In the genomic region with DNA sequence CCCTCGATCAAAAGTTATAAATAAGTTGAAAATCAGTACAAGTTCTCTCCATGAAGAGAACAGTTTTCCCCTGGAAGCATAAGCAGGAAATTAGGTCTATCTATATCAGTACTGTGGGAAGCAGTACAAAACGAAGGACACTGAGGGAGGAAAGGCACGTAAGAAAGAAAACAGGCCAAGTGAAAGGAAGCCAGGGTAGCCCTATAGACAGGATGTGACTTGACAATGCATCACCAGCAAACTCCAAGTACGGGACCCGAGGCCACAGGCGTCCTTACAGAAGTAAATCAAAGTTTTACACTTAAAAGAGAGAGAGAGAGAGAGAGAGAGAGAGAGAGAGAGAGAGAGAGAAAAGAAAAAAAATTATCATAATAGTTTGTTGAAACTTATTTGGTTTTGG, we compare ENCODE assay signal across 10 mouse cellular contexts. TPM values are rescaled to one million over a fixed set of nuclear protein-coding genes. Genes with fewer than 3 reads are reported as not detected.
DNase-seq lines count a peak whose midpoint lies in the region; ATAC-seq and TF ChIP-seq lines count a peak whose summit lies in the region.
"Had no signal": no experiment of that assay in that cellular context is flagged by ENCODE, and none has a peak within 500 bp of the region (broad histone marks: within the 10 kb centered on the region; RNA-seq: fewer than 3 reads in every experiment).

No protein-coding gene starts in this region.

- no peak for DNase-seq in forebrain, embryonic 14.5 days (ENCODE audit: low spot score)
- DNase-seq in lung, postnatal 0 days (ENCODE audit: low spot score): no peak
- no peak for DNase-seq in lung, adult 2 months
- DNase-seq in hindbrain, embryonic 14.5 days (ENCODE audit: low spot score): no peak
- peak; percentile 25 for DNase-seq in retina, postnatal 1 day
- no peak for DNase-seq in left cerebral cortex, adult 8-10 months (ENCODE audit: low spot score in 2 of 2)
- DNase-seq in gastrocnemius, postnatal 10 days: no peak
- DNase-seq: adrenal gland, postnatal 25 days; gastrocnemius, postnatal 14 days had no signal

- peak overlapping the region; percentile 100; the same call in 1 of the 2 replicates for H3K4me2 ChIP-seq in forebrain, embryonic 14.5 days (ENCODE audit: low read length)
- no peak overlapping the region; the same call in 1 of the 2 replicates for H3K4me2 ChIP-seq in forebrain, embryonic 15.5 days (replicated peaks)
- peak overlapping the region; percentile 99 for H3K4me2 ChIP-seq in lung, postnatal 0 days (replicated peaks; ENCODE audit: low read depth, low read length)
- peak overlapping the region; percentile 99 for H3K4me2 ChIP-seq in hindbrain, embryonic 14.5 days (replicated peaks)

- no peaks in the 10 kb centered on the region for H3K27me3 ChIP-seq in forebrain, embryonic 14.5 days (replicated peaks; ENCODE audit: control insufficient read depth, insufficient read depth, low read length)
- H3K27me3 ChIP-seq in forebrain, embryonic 15.5 days: no peaks in the 10 kb centered on the region
- no peaks in the 10 kb centered on the region for H3K27me3 ChIP-seq in lung, postnatal 0 days (replicated peaks; ENCODE audit: insufficient read depth, low read length)
- H3K27me3 ChIP-seq in hindbrain, embryonic 14.5 days (ENCODE audit: control insufficient read depth, insufficient read depth, low read length): peaks cover 16% of the 10 kb centered on the region; the same call in 1 of the 2 replicates

- no peak for ATAC-seq in forebrain, embryonic 14.5 days
- no peak for ATAC-seq in forebrain, embryonic 15.5 days (replicated peaks)
- ATAC-seq in lung, postnatal 0 days: no peak
- ATAC-seq in hindbrain, embryonic 14.5 days (ENCODE audit: low FRiP score): no peak

- no peaks in the 10 kb centered on the region for H3K36me3 ChIP-seq in forebrain, embryonic 14.5 days (ENCODE audit: control insufficient read depth, insufficient read depth, low read length)
- no peaks in the 10 kb centered on the region for H3K36me3 ChIP-seq in forebrain, embryonic 15.5 days
- H3K36me3 ChIP-seq in lung, postnatal 0 days (ENCODE audit: insufficient read depth, low read length): no peaks in the 10 kb centered on the region
- H3K36me3 ChIP-seq in hindbrain, embryonic 14.5 days (replicated peaks; ENCODE audit: control insufficient read depth, insufficient read depth): no peaks in the 10 kb centered on the region

- no peak for TF ChIP-seq POLR2A in lung, adult 2 months (IDR thresholded peaks at IDR 0.05; ENCODE audit: borderline replicate concordance, extremely low read depth, low read depth, low read length)

- no peak for TF ChIP-seq EP300 in lung, postnatal 0 days (IDR thresholded peaks at IDR 0.05)

- H3K9me3 ChIP-seq in forebrain, embryonic 14.5 days (replicated peaks; ENCODE audit: control insufficient read depth, low read length): no peaks in the 10 kb centered on the region
- no peaks in the 10 kb centered on the region for H3K9me3 ChIP-seq in forebrain, embryonic 15.5 days
- no peaks in the 10 kb centered on the region for H3K9me3 ChIP-seq in lung, postnatal 0 days (ENCODE audit: low read length)
- H3K9me3 ChIP-seq in hindbrain, embryonic 14.5 days (ENCODE audit: control insufficient read depth, low read length): no peaks in the 10 kb centered on the region

- H3K9ac ChIP-seq in forebrain, embryonic 14.5 days (ENCODE audit: low read length): no peak overlapping the region
- no peak overlapping the region for H3K9ac ChIP-seq in forebrain, embryonic 15.5 days (replicated peaks)
- H3K9ac ChIP-seq in lung, postnatal 0 days (replicated peaks; ENCODE audit: low read depth): no peak overlapping the region
- H3K9ac ChIP-seq in hindbrain, embryonic 14.5 days: no peak overlapping the region

- peaks cover 30% of the 10 kb centered on the region for H3K4me1 ChIP-seq in forebrain, embryonic 14.5 days (ENCODE audit: control insufficient read depth, insufficient read depth, low read length)
- peaks cover 58% of the 10 kb centered on the region for H3K4me1 ChIP-seq in forebrain, embryonic 15.5 days
- peaks cover 27% of the 10 kb centered on the region; the same call in 1 of the 2 replicates for H3K4me1 ChIP-seq in lung, postnatal 0 days (ENCODE audit: insufficient read depth, low read depth, low read length)
- peaks cover 3% of the 10 kb centered on the region; the same call in 1 of the 2 replicates for H3K4me1 ChIP-seq in lung, adult 2 months (ENCODE audit: control insufficient read depth, insufficient read depth, low read length)
- peaks cover 30% of the 10 kb centered on the region for H3K4me1 ChIP-seq in hindbrain, embryonic 14.5 days (replicated peaks; ENCODE audit: control insufficient read depth, insufficient read depth, low read length)

- no peak overlapping the region for H3K27ac ChIP-seq in forebrain, embryonic 14.5 days (ENCODE audit: low read depth, low read length)
- H3K27ac ChIP-seq in forebrain, embryonic 15.5 days (replicated peaks): no peak overlapping the region
- 0 out of 2 replicates have a peak overlapping the region, but pooled peaks have one; percentile 8 for H3K27ac ChIP-seq in lung, postnatal 0 days (ENCODE audit: low read length)
- no peak overlapping the region for H3K27ac ChIP-seq in hindbrain, embryonic 14.5 days

- 47% methylated on average over 6 of the region's 6 CpGs for WGBS in forebrain, embryonic 14.5 days
- 44% methylated on average over 6 of the region's 6 CpGs for WGBS in forebrain, embryonic 15.5 days
- 30% methylated on average over 6 of the region's 6 CpGs for WGBS in lung, postnatal 0 days
- 36% methylated on average over 6 of the region's 6 CpGs for WGBS in lung, adult 2 months
- 44% methylated on average over 6 of the region's 6 CpGs for WGBS in hindbrain, embryonic 14.5 days

- no peak for TF ChIP-seq CTCF in lung, postnatal 0 days (IDR thresholded peaks at IDR 0.05)
- TF ChIP-seq CTCF in lung, adult 2 months (IDR thresholded peaks at IDR 0.05; ENCODE audit: insufficient read depth, low read length): no peak

- H3K4me3 ChIP-seq in forebrain, embryonic 14.5 days (ENCODE audit: low read depth, low read length): no peak overlapping the region
- H3K4me3 ChIP-seq in forebrain, embryonic 15.5 days: no peak overlapping the region
- peak overlapping the region; percentile 77; the same call in 1 of the 2 replicates for H3K4me3 ChIP-seq in lung, postnatal 0 days (ENCODE audit: low read depth, low read length)
- H3K4me3 ChIP-seq in lung, adult 2 months (replicated peaks; ENCODE audit: extremely low read depth, low read depth, low read length): no peak overlapping the region
- H3K4me3 ChIP-seq in hindbrain, embryonic 14.5 days (replicated peaks; ENCODE audit: low read length): no peak overlapping the region

RNA-seq across cellular contexts. Expression of gene Egln3, which starts 2.8 kb away (rescaled TPM):
- polyA plus RNA-seq in forebrain, embryonic 14.5 days (2014; fragmentation: Nextera tagmentation; extraction: Ambion mirVana): 5.9 and 6.3 TPM in 2 replicates
- polyA plus RNA-seq in forebrain, embryonic 15.5 days (2015; fragmentation: Nextera tagmentation; extraction: Ambion mirVana): 7.1 and 7.7 TPM in 2 replicates
- polyA plus RNA-seq in lung, postnatal 0 days (2015; fragmentation: Nextera tagmentation; extraction: Ambion mirVana): 5.2 and 5.4 TPM in 2 replicates
- polyA plus RNA-seq in lung, adult 2 months (2012; rRNA removed): 1.9 and 9.2 TPM in 2 replicates
- polyA plus RNA-seq in hindbrain, embryonic 14.5 days (2014; fragmentation: Nextera tagmentation; extraction: Ambion mirVana): 6.5 and 6.9 TPM in 2 replicates
- total RNA-seq in left cerebral cortex, adult 8-10 months (2022): 10 to 100 TPM in 1 of 4 experiments, 1 to 10 TPM in 3; 8.8 to 10.8 (median 9.7) TPM
- 10 to 100 TPM; 14.2 to 15.3 TPM for total RNA-seq in gastrocnemius, postnatal 10 days (2021)
